Comparison of ENCODE assay signal across 28 mouse cellular contexts in the genomic region with DNA sequence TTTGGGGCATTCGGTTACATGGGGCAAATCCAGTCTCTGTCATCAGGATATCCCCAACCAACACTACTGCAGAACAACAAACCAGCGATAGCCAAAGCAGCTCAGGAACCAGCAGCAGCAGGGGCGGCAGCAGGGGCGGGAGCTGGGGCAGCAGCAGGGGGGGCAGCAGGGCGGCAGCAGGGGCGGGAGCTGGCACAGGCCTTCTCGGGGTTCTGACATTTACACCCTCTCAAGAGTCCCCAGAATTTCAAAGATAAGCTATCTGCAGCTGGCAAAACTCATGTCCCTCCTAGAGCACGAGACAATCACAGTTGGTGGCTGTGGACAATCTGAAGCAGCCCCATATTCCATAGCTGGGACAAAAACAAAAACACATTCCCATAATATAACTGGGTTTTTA. TPM values are rescaled to one million over a fixed set of nuclear protein-coding genes. Genes with fewer than 3 reads are reported as not detected.
DNase-seq lines count a peak whose midpoint lies in the region; ATAC-seq and TF ChIP-seq lines count a peak whose summit lies in the region.
"Had no signal": no experiment of that assay in that cellular context is flagged by ENCODE, and none has a peak within 500 bp of the region (broad histone marks: within the 10 kb centered on the region; RNA-seq: fewer than 3 reads in every experiment).

No protein-coding gene starts in this region.

- no peak for TF ChIP-seq POLR2A in heart, adult 2 months (IDR thresholded peaks at IDR 0.05; ENCODE audit: insufficient read depth, low read depth, low read length)

- no peak for TF ChIP-seq CTCF in heart, adult 2 months (IDR thresholded peaks at IDR 0.05)
- TF ChIP-seq CTCF in heart, postnatal 0 days (IDR thresholded peaks at IDR 0.05; ENCODE audit: low read depth): no peak

- peak overlapping the region; percentile 49 for H3K27ac ChIP-seq in heart, adult 2 months
- peak overlapping the region; percentile 8 to 47; a peak in 2 of 4 replicates for H3K27ac ChIP-seq in heart, embryonic 14.5 days (replicated peaks in 1 of 2; ENCODE audit: control insufficient read depth in 1 of 2, insufficient read depth in 1 of 2, low read depth in 2 of 2, low read length in 2 of 2)
- peak overlapping the region; percentile 37 for H3K27ac ChIP-seq in heart, embryonic 15.5 days
- peak overlapping the region; percentile 65 for H3K27ac ChIP-seq in heart, postnatal 0 days (ENCODE audit: low read depth)
- H3K27ac ChIP-seq: embryonic facial prominence, embryonic 15.5 days; forebrain, embryonic 12.5 days; hindbrain, embryonic 12.5 days; hindbrain, postnatal 0 days; intestine, embryonic 15.5 days; liver, embryonic 13.5 days; midbrain, embryonic 15.5 days had no signal

- no peak; the same call in 1 of the 2 replicates for ATAC-seq in heart, embryonic 14.5 days (ENCODE audit: insufficient number of reproducible peaks, insufficient read depth, low FRiP score, low read depth)
- no peak for ATAC-seq in heart, embryonic 15.5 days (replicated peaks; ENCODE audit: insufficient number of reproducible peaks, insufficient read depth, low FRiP score, low read depth)
- peak; percentile 81 for ATAC-seq in heart, postnatal 0 days (ENCODE audit: insufficient read depth, low read depth)
- ATAC-seq: CD4-positive, CD25-positive, alpha-beta regulatory T cell, adult 4 months; forebrain, postnatal 0 days; hindbrain, postnatal 0 days; intestine, embryonic 15.5 days; lung, postnatal 0 days; midbrain, embryonic 15.5 days had no signal

- no peaks in the 10 kb centered on the region for H3K36me3 ChIP-seq in heart, adult 2 months (ENCODE audit: control insufficient read depth, insufficient read depth, low read length)
- no peaks in the 10 kb centered on the region for H3K36me3 ChIP-seq in heart, embryonic 14.5 days (ENCODE audit: control insufficient read depth, insufficient read depth, low read length)
- H3K36me3 ChIP-seq in heart, embryonic 15.5 days: no peaks in the 10 kb centered on the region
- no peaks in the 10 kb centered on the region for H3K36me3 ChIP-seq in heart, postnatal 0 days (replicated peaks; ENCODE audit: control insufficient read depth, insufficient read depth, low read length)
- H3K36me3 ChIP-seq: embryonic facial prominence, embryonic 15.5 days; forebrain, embryonic 12.5 days; hindbrain, embryonic 12.5 days; intestine, embryonic 15.5 days; liver, embryonic 13.5 days; midbrain, embryonic 15.5 days had no signal

- no peak for DNase-seq in heart, adult 2 months
- DNase-seq in heart, postnatal 36 days: no peak
- DNase-seq in heart, postnatal 25 days (ENCODE audit: low spot score): no peak
- DNase-seq in heart, postnatal 0 days (ENCODE audit: low spot score): peak; percentile 22
- no peak for DNase-seq in urinary bladder, adult 2 months (ENCODE audit: low spot score)
- DNase-seq: adrenal gland, postnatal 14 days; cerebellum, postnatal 10 days; forebrain, postnatal 0 days; kidney, adult 2 months; layer of hippocampus, postnatal 36 days; left cerebral cortex, postnatal 4 days; liver, embryonic 13.5 days; lung, adult 18-20 months; right cerebral cortex, postnatal 4 days; thymus, adult 2 months; thymus, postnatal 36 days had no signal

- H3K9ac ChIP-seq in heart, adult 2 months (ENCODE audit: low read depth, low read length): 0 out of 2 replicates have a peak overlapping the region, but pooled peaks have one; percentile 20
- H3K9ac ChIP-seq in heart, embryonic 14.5 days (ENCODE audit: low read length): 0 out of 2 replicates have a peak overlapping the region, but pooled peaks have one; percentile 16
- no peak overlapping the region for H3K9ac ChIP-seq in heart, embryonic 15.5 days
- no peak overlapping the region for H3K9ac ChIP-seq in heart, postnatal 0 days (replicated peaks; ENCODE audit: low read depth, low read length)
- H3K9ac ChIP-seq: embryonic facial prominence, embryonic 15.5 days; forebrain, embryonic 12.5 days; forebrain, postnatal 0 days; hindbrain, embryonic 12.5 days; intestine, embryonic 15.5 days; liver, embryonic 13.5 days; midbrain, embryonic 15.5 days had no signal

- H3K4me2 ChIP-seq in heart, embryonic 14.5 days (ENCODE audit: low read length): peak overlapping the region; percentile 29
- H3K4me2 ChIP-seq in heart, embryonic 15.5 days: peak overlapping the region; percentile 28; the same call in 1 of the 2 replicates
- H3K4me2 ChIP-seq in heart, postnatal 0 days (ENCODE audit: low read depth, low read length): peak overlapping the region; percentile 33
- H3K4me2 ChIP-seq: embryonic facial prominence, embryonic 15.5 days; forebrain, embryonic 12.5 days; hindbrain, embryonic 12.5 days; intestine, embryonic 15.5 days; liver, embryonic 13.5 days; midbrain, embryonic 15.5 days had no signal

- H3K9me3 ChIP-seq in heart, embryonic 14.5 days (ENCODE audit: control insufficient read depth, low read length): no peaks in the 10 kb centered on the region
- no peaks in the 10 kb centered on the region for H3K9me3 ChIP-seq in heart, embryonic 15.5 days (replicated peaks)
- H3K9me3 ChIP-seq in heart, postnatal 0 days (replicated peaks; ENCODE audit: control insufficient read depth, low read length): no peaks in the 10 kb centered on the region
- H3K9me3 ChIP-seq: embryonic facial prominence, embryonic 15.5 days; forebrain, embryonic 12.5 days; hindbrain, embryonic 12.5 days; intestine, embryonic 15.5 days; liver, embryonic 13.5 days; midbrain, embryonic 15.5 days had no signal

- peaks cover 1% of the 10 kb centered on the region; the same call in 1 of the 2 replicates for H3K4me1 ChIP-seq in heart, adult 2 months (ENCODE audit: control insufficient read depth, insufficient read depth, low read length)
- peaks cover 8 to 16% of the 10 kb centered on the region in 2 experiments for H3K4me1 ChIP-seq in heart, embryonic 14.5 days (ENCODE audit: control insufficient read depth in 2 of 2, insufficient read depth in 2 of 2, low read length in 2 of 2)
- peaks cover 18% of the 10 kb centered on the region for H3K4me1 ChIP-seq in heart, embryonic 15.5 days (replicated peaks)
- H3K4me1 ChIP-seq in heart, postnatal 0 days (ENCODE audit: control insufficient read depth, insufficient read depth): peaks cover 15% of the 10 kb centered on the region
- H3K4me1 ChIP-seq: forebrain, embryonic 12.5 days; hindbrain, embryonic 12.5 days; intestine, embryonic 15.5 days; midbrain, embryonic 15.5 days had no signal

- 3% methylated on average over 8 of the region's 8 CpGs for whole genome bisulfite sequencing in heart, adult 2 months
- WGBS in heart, embryonic 14.5 days: 9% methylated on average over 8 of the region's 8 CpGs
- WGBS in heart, embryonic 15.5 days: 17% methylated on average over 8 of the region's 8 CpGs
- 11% methylated on average over 8 of the region's 8 CpGs for WGBS in heart, postnatal 0 days

- TF ChIP-seq EP300 in heart, adult 2 months (IDR thresholded peaks at IDR 0.05; ENCODE audit: insufficient read depth, low read depth, low read length): no peak
- peak; percentile 86 for TF ChIP-seq EP300 in heart, postnatal 0 days (IDR thresholded peaks at IDR 0.05; ENCODE audit: low read depth)

- intact Hi-C loops in heart, adult 2 months (cut with DNase I): no loop called here
- intact Hi-C loops in heart, postnatal 36 days (cut with DNase I): no loop called here
- intact Hi-C loops in heart, postnatal 25 days (cut with DNase I): no loop called here

- H3K4me3 ChIP-seq in heart, adult 2 months: no peak overlapping the region
- H3K4me3 ChIP-seq in heart, embryonic 14.5 days (ENCODE audit: control insufficient read depth in 1 of 2, insufficient read depth in 1 of 2, low read depth in 1 of 2, low read length in 2 of 2): no peak overlapping the region
- no peak overlapping the region for H3K4me3 ChIP-seq in heart, embryonic 15.5 days
- no peak overlapping the region for H3K4me3 ChIP-seq in heart, postnatal 0 days (ENCODE audit: low read depth, low read length)
- H3K4me3 ChIP-seq: embryonic facial prominence, embryonic 15.5 days; forebrain, embryonic 12.5 days; hindbrain, embryonic 12.5 days; intestine, embryonic 15.5 days; liver, embryonic 13.5 days; midbrain, embryonic 15.5 days had no signal

- H3K79me2 ChIP-seq in heart, adult 2 months (replicated peaks; ENCODE audit: control insufficient read depth, insufficient read depth, low read length): 0 out of 2 replicates have a peak, but pooled peaks cover 1% of the 10 kb centered on the region

- no peaks in the 10 kb centered on the region for H3K27me3 ChIP-seq in heart, adult 2 months (ENCODE audit: control insufficient read depth, insufficient read depth, low read length)
- H3K27me3 ChIP-seq in heart, embryonic 14.5 days (ENCODE audit: control insufficient read depth, insufficient read depth, low read length): no peaks in the 10 kb centered on the region
- no peaks in the 10 kb centered on the region for H3K27me3 ChIP-seq in heart, embryonic 15.5 days
- H3K27me3 ChIP-seq in heart, postnatal 0 days (ENCODE audit: control insufficient read depth, insufficient read depth, low read length): no peaks in the 10 kb centered on the region
- H3K27me3 ChIP-seq: embryonic facial prominence, embryonic 15.5 days; forebrain, embryonic 12.5 days; hindbrain, embryonic 12.5 days; intestine, embryonic 15.5 days; midbrain, embryonic 15.5 days had no signal

RNA-seq across cellular contexts. Expression of gene Kcnj12, which starts 28.8 kb away (rescaled TPM):
- total RNA-seq in heart, adult 2 months (2021): 10 to 100 TPM; 26.7 to 35.7 TPM
- 29.5 and 42.6 TPM in 2 replicates for polyA plus RNA-seq in heart, adult 2 months (2012; rRNA removed)
- 10 to 100 TPM; 22.8 to 24.9 TPM for total RNA-seq in heart, postnatal 36 days (2021)
- 5.4 and 5.8 TPM in 2 replicates for polyA plus RNA-seq in heart, embryonic 14.5 days (2014; fragmentation: Nextera tagmentation; extraction: Ambion mirVana)
- 10 to 100 TPM; 25.2 to 28.6 TPM for total RNA-seq in heart, postnatal 25 days (2021)
- 5.5 TPM in 2 replicates for polyA plus RNA-seq in heart, embryonic 15.5 days (2015; fragmentation: Nextera tagmentation; extraction: Ambion mirVana)
- 38.9 and 69.3 TPM in 2 replicates for total RNA-seq in heart, postnatal 0 days (2014; rRNA removed; ENCODE audit: low replicate concordance)
- polyA plus RNA-seq in heart, postnatal 0 days (2015; fragmentation: Nextera tagmentation; extraction: Ambion mirVana): 9.5 and 10.8 TPM in 2 replicates
- 4.9 and 7.7 TPM in 2 replicates for polyA plus RNA-seq in urinary bladder, adult 2 months (2012; rRNA removed)
- total RNA-seq: common myeloid progenitor, adult 5-6 weeks; neutrophil, adult 5-6 weeks had no signal
- polyA plus RNA-seq: CD4-positive, CD25-positive, alpha-beta regulatory T cell, adult 4 months had no signal

Comparison
In these comparisons a context has a peak if more than half of its experiments do, and no peak if none do; other contexts are left out.
1. H3K9ac ChIP-seq: peak in heart, adult 2 months (single experiment) and heart, embryonic 14.5 days (single experiment); none in heart, embryonic 15.5 days (single experiment) and heart, postnatal 0 days (single experiment).
2. Peak in every context shown above with its lines, with median percentiles within 50 percentile points of each other: H3K27ac ChIP-seq and H3K4me2 ChIP-seq.